ENCODE assay signal across 15 mouse cellular contexts in the genomic region with DNA sequence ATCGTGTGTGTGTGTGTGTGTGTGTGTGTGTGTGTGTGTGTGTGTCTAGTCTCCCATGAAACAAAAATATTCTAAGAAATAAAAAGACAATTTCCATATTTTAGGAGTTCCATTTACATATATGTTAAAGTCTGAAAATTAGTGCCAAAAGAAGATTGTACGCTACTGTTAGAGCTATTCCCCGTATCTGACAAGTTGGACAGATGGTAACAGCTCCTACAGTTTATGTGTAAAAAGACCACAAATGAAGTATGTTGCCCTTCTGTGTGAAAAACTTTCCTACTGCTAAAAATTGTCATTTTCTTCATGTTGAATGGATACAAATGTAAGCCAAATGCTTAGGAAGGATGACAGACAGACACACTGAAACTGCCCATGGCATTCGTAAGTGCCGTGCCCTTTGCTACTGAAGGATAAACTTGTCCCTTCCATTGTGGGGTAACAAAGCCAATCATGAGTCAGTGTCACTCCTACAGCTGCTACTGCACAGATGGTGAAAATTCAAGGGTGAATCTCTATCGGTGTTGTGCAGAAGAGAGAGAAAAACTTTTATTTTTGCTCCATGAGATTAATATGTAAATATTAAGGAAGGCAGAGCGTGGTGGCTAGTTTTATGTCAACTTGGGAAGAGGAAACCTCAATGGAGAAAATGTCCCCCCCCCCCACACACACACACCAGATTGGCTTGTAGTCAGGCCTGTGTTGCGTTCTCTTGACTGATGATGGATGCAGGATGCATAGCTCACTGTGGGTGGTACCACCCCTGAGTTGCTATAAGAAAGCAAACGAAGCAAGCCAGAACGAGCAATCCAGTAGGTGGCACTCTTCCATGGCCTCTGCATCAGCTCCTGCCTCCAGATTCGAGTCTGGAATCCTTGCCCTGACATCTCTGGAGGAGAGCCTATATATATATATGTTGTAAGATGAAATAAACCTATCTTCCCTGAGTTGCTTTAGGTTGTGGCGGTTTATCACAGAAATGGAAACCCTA.
A peak's percentile ranks its signal among the peaks of the same experiment; 100 is the strongest.
DNase-seq lines count a peak whose midpoint lies in the region; ATAC-seq and TF ChIP-seq lines count a peak whose summit lies in the region.
"Had no signal": no experiment of that assay in that cellular context is flagged by ENCODE, and none has a peak within 500 bp of the region (broad histone marks: within the 10 kb centered on the region; RNA-seq: fewer than 3 reads in every experiment).

No protein-coding gene starts in this region.

- TF ChIP-seq CTCF in heart, postnatal 0 days (IDR thresholded peaks at IDR 0.05; ENCODE audit: low read depth) = peak; percentile 26
- peak; percentile 41; the same call in 1 of the 2 replicates for TF ChIP-seq CTCF in lung, embryonic 14.5 days (IDR thresholded peaks at IDR 0.05; ENCODE audit: low read depth)

- intact Hi-C loops in heart, postnatal 14 days (cut with DNase I) = no loop called here

- TF ChIP-seq EP300 in heart, postnatal 0 days (IDR thresholded peaks at IDR 0.05; ENCODE audit: low read depth) = no peak

- H3K4me1 ChIP-seq in heart, postnatal 0 days (ENCODE audit: control insufficient read depth, insufficient read depth) = no peaks in the 10 kb centered on the region
- no peaks in the 10 kb centered on the region for H3K4me1 ChIP-seq in lung, embryonic 14.5 days (ENCODE audit: insufficient read depth)
- H3K4me1 ChIP-seq in ES-E14 (ENCODE audit: control insufficient read depth in 2 of 2, insufficient read depth in 2 of 2, low read length in 2 of 2, poor library complexity in 1 of 2) = no peaks in the 10 kb centered on the region
- no peaks in the 10 kb centered on the region for H3K4me1 ChIP-seq in forebrain, embryonic 14.5 days (ENCODE audit: control insufficient read depth, insufficient read depth, low read length)
- H3K4me1 ChIP-seq: heart, embryonic 12.5 days had no signal

- 67% methylated on average over 12 of the region's 12 CpGs for WGBS in heart, postnatal 0 days
- 60% methylated on average over 12 of the region's 12 CpGs for WGBS in lung, embryonic 14.5 days
- WGBS in forebrain, embryonic 14.5 days = 62% methylated on average over 12 of the region's 12 CpGs

- no peak for DNase-seq in heart, postnatal 0 days (ENCODE audit: low spot score)
- DNase-seq in heart, postnatal 14 days = no peak
- peak; percentile 52 for DNase-seq in lung, embryonic 14.5 days
- no peak for DNase-seq in lung, postnatal 36 days
- peak; percentile 35 for DNase-seq in ES-E14 (ENCODE audit: low read depth, low spot score)
- peak; percentile 68 for DNase-seq in forebrain, embryonic 14.5 days (ENCODE audit: low spot score)
- no peak for DNase-seq in yolk sac, embryonic 10.5 days (ENCODE audit: low spot score)
- DNase-seq: adrenal gland, postnatal 10 days; cerebellum, adult 9-10 months; layer of hippocampus, adult 9-11 months; lung, postnatal 10 days; thymus, adult 18-20 months had no signal

- H3K36me3 ChIP-seq in heart, postnatal 0 days (replicated peaks; ENCODE audit: control insufficient read depth, insufficient read depth, low read length) = peaks cover 66% of the 10 kb centered on the region
- no peaks in the 10 kb centered on the region for H3K36me3 ChIP-seq in lung, embryonic 14.5 days (ENCODE audit: insufficient read depth)
- no peaks in the 10 kb centered on the region for H3K36me3 ChIP-seq in ES-E14 (ENCODE audit: control insufficient read depth, insufficient read depth, low read length, poor library complexity, severe bottlenecking)
- H3K36me3 ChIP-seq in forebrain, embryonic 14.5 days (ENCODE audit: control insufficient read depth, insufficient read depth, low read length) = peaks cover 6% of the 10 kb centered on the region; the same call in 1 of the 2 replicates

- in situ Hi-C loops in ES-E14 (cut with MboI; ENCODE audit: low sequenced_read_pairs in 2 of 2, unreplicated experiment in 2 of 2) = no loop called here

- no peaks in the 10 kb centered on the region for H3K27me3 ChIP-seq in heart, postnatal 0 days (ENCODE audit: control insufficient read depth, insufficient read depth, low read length)
- H3K27me3 ChIP-seq in lung, embryonic 14.5 days (ENCODE audit: insufficient read depth, low read length) = no peaks in the 10 kb centered on the region
- H3K27me3 ChIP-seq in forebrain, embryonic 14.5 days (replicated peaks; ENCODE audit: control insufficient read depth, insufficient read depth, low read length) = no peaks in the 10 kb centered on the region
- H3K27me3 ChIP-seq: heart, embryonic 12.5 days had no signal

- H3K9me3 ChIP-seq in heart, postnatal 0 days (replicated peaks; ENCODE audit: control insufficient read depth, low read length) = no peaks in the 10 kb centered on the region
- no peaks in the 10 kb centered on the region for H3K9me3 ChIP-seq in lung, embryonic 14.5 days (ENCODE audit: low read depth, low read length)
- no peaks in the 10 kb centered on the region for H3K9me3 ChIP-seq in ES-E14 (ENCODE audit: control insufficient read depth, insufficient read depth, low read depth, low read length)
- H3K9me3 ChIP-seq in forebrain, embryonic 14.5 days (replicated peaks; ENCODE audit: control insufficient read depth, low read length) = no peaks in the 10 kb centered on the region
- H3K9me3 ChIP-seq: heart, embryonic 12.5 days had no signal

- H3K27ac ChIP-seq in heart, postnatal 0 days (ENCODE audit: low read depth) = no peak overlapping the region
- H3K27ac ChIP-seq in lung, embryonic 14.5 days (ENCODE audit: low read depth) = no peak overlapping the region
- no peak overlapping the region for H3K27ac ChIP-seq in ES-E14 (ENCODE audit: insufficient read depth, low read depth, low read length, poor library complexity, severe bottlenecking)
- H3K27ac ChIP-seq in forebrain, embryonic 14.5 days (ENCODE audit: low read depth, low read length) = peak overlapping the region; percentile 35; the same call in 1 of the 2 replicates

- no peak overlapping the region for H3K4me3 ChIP-seq in heart, postnatal 0 days (ENCODE audit: low read depth, low read length)
- no peak overlapping the region for H3K4me3 ChIP-seq in lung, embryonic 14.5 days (ENCODE audit: low read depth, low read length)
- H3K4me3 ChIP-seq in ES-E14 (ENCODE audit: insufficient read depth in 1 of 2, low read depth in 1 of 2, low read length in 2 of 2, poor library complexity in 1 of 2, severe bottlenecking in 1 of 2) = 0 out of 4 replicates have a peak overlapping the region, but pooled peaks of 1 of the 2 experiments have one; percentile 40
- no peak overlapping the region for H3K4me3 ChIP-seq in forebrain, embryonic 14.5 days (ENCODE audit: low read depth, low read length)
- H3K4me3 ChIP-seq: heart, embryonic 12.5 days had no signal

- no peak overlapping the region for H3K9ac ChIP-seq in heart, postnatal 0 days (replicated peaks; ENCODE audit: low read depth, low read length)
- no peak overlapping the region for H3K9ac ChIP-seq in lung, embryonic 14.5 days
- no peak overlapping the region for H3K9ac ChIP-seq in ES-E14 (ENCODE audit: insufficient read depth, low read depth, low read length, poor library complexity, severe bottlenecking)
- no peak overlapping the region for H3K9ac ChIP-seq in forebrain, embryonic 14.5 days (ENCODE audit: low read length)
- H3K9ac ChIP-seq: heart, embryonic 12.5 days had no signal

- ATAC-seq in heart, postnatal 0 days (ENCODE audit: insufficient read depth, low read depth) = peak; percentile 33; the same call in 1 of the 2 replicates
- ATAC-seq in lung, embryonic 14.5 days (ENCODE audit: insufficient read depth) = no peak
- peak; percentile 54 for ATAC-seq in forebrain, embryonic 14.5 days
- ATAC-seq in megakaryocyte, adult 5-6 weeks (ENCODE audit: poor library complexity, severe bottlenecking) = no peak
- ATAC-seq: intestine, embryonic 16.5 days had no signal

- no peak overlapping the region for H3K4me2 ChIP-seq in heart, postnatal 0 days (ENCODE audit: low read depth, low read length)
- no peak overlapping the region for H3K4me2 ChIP-seq in lung, embryonic 14.5 days
- no peak overlapping the region for H3K4me2 ChIP-seq in forebrain, embryonic 14.5 days (ENCODE audit: low read length)
- H3K4me2 ChIP-seq: heart, embryonic 12.5 days had no signal

TF ChIP-seq in ES-E14, 5 proteins besides CTCF, POLR2A, EP300 and RAD21:
- no peak for TF ChIP-seq HCFC1 (IDR thresholded peaks at IDR 0.05; ENCODE audit: borderline replicate concordance, insufficient read depth, low read length)
- TF ChIP-seq ZNF384 (IDR thresholded peaks at IDR 0.05; ENCODE audit: low read depth, low read length) = no peak
- TF ChIP-seq ZC3H11A (IDR thresholded peaks at IDR 0.05; ENCODE audit: borderline replicate concordance, low read depth, low read length) = no peak
- TF ChIP-seq MAFK (IDR thresholded peaks at IDR 0.05; ENCODE audit: insufficient read depth, low read depth, low read length) = no peak
- no peak for TF ChIP-seq CHD2 (IDR thresholded peaks at IDR 0.05; ENCODE audit: low read depth, low read length)

Comparison
In these comparisons a context has a peak if more than half of its experiments do, and no peak if none do; other contexts are left out.
1. DNase-seq: peak in lung, embryonic 14.5 days (single experiment), ES-E14 (single experiment) and forebrain, embryonic 14.5 days (single experiment); none in heart, postnatal 0 days (single experiment), heart, postnatal 14 days (0 of 2), lung, postnatal 36 days (single experiment) and yolk sac, embryonic 10.5 days (single experiment).
2. ATAC-seq: peak in heart, postnatal 0 days (single experiment) and forebrain, embryonic 14.5 days (single experiment); none in lung, embryonic 14.5 days (single experiment) and megakaryocyte, adult 5-6 weeks (single experiment).